Mouse (Mus musculus) kidney, embryonic 15.5 days (tissue): ENCODE results near the gene Psmb2. TPM values are rescaled to one million over a fixed set of nuclear protein-coding genes. Genes with fewer than 3 reads are reported as not detected.

Experiments
- ATAC-seq: fragments of 200-750 bp; cut with Nextera tagmentation; replicated peaks from 2 replicates; pipeline ENCODE4 v1.8.0; 2017; ENCODE audit warnings: moderate TSS enrichment; ENCODE audit not compliant: low FRiP score
- H3K27ac ChIP-seq: fragments of 300-500 bp; sonication (generic); 2 replicates; pipeline ENCODE4 v1.5.1; 2015; ENCODE audit warnings: mild to moderate bottlenecking, inconsistent platforms
- H3K27me3 ChIP-seq: fragments of 300-500 bp; sonication (generic); 2 replicates; pipeline ENCODE4 v1.6.1; 2015; ENCODE audit warnings: inconsistent platforms
- H3K36me3 ChIP-seq: fragments of 300-500 bp; sonication (generic); 2 replicates; pipeline ENCODE4 v1.6.1; 2015; ENCODE audit warnings: inconsistent platforms
- H3K4me1 ChIP-seq: fragments of 300-500 bp; sonication (generic); 2 replicates; pipeline ENCODE4 v1.6.1; 2015; ENCODE audit warnings: inconsistent platforms
- H3K4me2 ChIP-seq: fragments of 300-500 bp; sonication (generic); 2 replicates; pipeline ENCODE4 v1.6.1; 2015; ENCODE audit warnings: moderate library complexity, mild to moderate bottlenecking, inconsistent platforms
- H3K4me3 ChIP-seq: fragments of 300-500 bp; sonication (generic); replicated peaks from 2 replicates; pipeline ENCODE4 v1.5.1; 2015; ENCODE audit warnings: mild to moderate bottlenecking, inconsistent platforms
- H3K9ac ChIP-seq: fragments of 300-500 bp; sonication (generic); 2 replicates; pipeline ENCODE4 v1.6.1; 2015; ENCODE audit warnings: mild to moderate bottlenecking, inconsistent platforms
- H3K9me3 ChIP-seq: fragments of 300-500 bp; sonication (generic); replicated peaks from 2 replicates; pipeline ENCODE4 v1.6.1; 2016; ENCODE audit warnings: inconsistent platforms
- WGBS: fragments of 180-500 bp; shearing (Covaris S2); methylation state at CpG from one replicate; pipeline ENCODE4 v1.1.7; 2015; ENCODE audit warnings: mixed read lengths; 5-methylcytosine and 5-hydroxymethylcytosine counted together
- polyA plus RNA-seq: library from polyadenylated mRNA; unstranded; fragments of >200 nt; fragmentation: Nextera tagmentation; extraction: Ambion mirVana; gene quantifications from 2 replicates; pipeline ENCODE4 v1.2.1, GENCODE M21; 2015

Gene Psmb2
- polyA plus RNA-seq, 1 experiment from 2014 or later = 457 TPM

DNA sequence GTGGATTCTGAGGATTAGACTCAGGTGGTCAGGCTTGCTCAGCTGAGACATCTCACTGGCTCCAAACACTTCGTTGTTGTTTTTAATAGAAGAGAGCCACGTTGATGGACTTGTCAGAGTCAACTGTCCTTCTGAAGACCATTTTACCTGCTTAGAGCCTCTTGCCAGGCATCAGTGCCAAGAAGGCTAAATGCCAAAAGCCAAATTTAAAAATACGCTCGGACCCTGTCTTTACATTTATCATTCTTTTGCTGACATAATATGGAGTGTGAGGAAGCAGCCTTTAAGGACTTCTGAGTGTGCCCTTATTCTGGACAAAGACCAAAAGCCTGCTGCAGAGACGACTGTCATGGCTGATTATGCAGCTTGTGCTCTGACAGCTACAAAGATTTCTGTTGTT, 80.9 kb downstream of the Psmb2 start:
- H3K9me3 ChIP-seq = no peaks in the 10 kb centered on the region
- no peak overlapping the region for H3K27ac ChIP-seq
- no peak for ATAC-seq
- WGBS = 85% methylated on average over 5 of the region's 5 CpGs
- no peak overlapping the region for H3K4me3 ChIP-seq
- no peak overlapping the region for H3K9ac ChIP-seq
- H3K27me3 ChIP-seq = no peaks in the 10 kb centered on the region
- peaks cover 34% of the 10 kb centered on the region for H3K36me3 ChIP-seq
- peaks cover 20% of the 10 kb centered on the region for H3K4me1 ChIP-seq
- no peak overlapping the region for H3K4me2 ChIP-seq

Other genes with a start within 250 kb of the Psmb2 start
- gene Ago3, start 248.1 kb upstream of the Psmb2 start, polyA plus RNA-seq = 12.9 and 15.9 TPM in 2 replicates
- 5.1 and 5.2 TPM in 2 replicates for gene Ago1, start 209.0 kb upstream of the Psmb2 start, polyA plus RNA-seq
- 1.4 and 1.8 TPM in 2 replicates for gene Ago4, start 144.2 kb upstream of the Psmb2 start, polyA plus RNA-seq
- gene Clspn, start 120.7 kb upstream of the Psmb2 start, polyA plus RNA-seq = 39.2 and 40.3 TPM in 2 replicates
- 1.6 and 2.2 TPM in 2 replicates for gene 5730409E04Rik, start 67.8 kb upstream of the Psmb2 start, polyA plus RNA-seq
- gene Tfap2e, start 58.6 kb downstream of the Psmb2 start, polyA plus RNA-seq = not detected in 2 replicates
- 27.1 and 28.2 TPM in 2 replicates for gene Ncdn, start 75.8 kb downstream of the Psmb2 start, polyA plus RNA-seq
- gene AU040320, start 75.9 kb downstream of the Psmb2 start, polyA plus RNA-seq = 24.5 and 27.8 TPM in 2 replicates